Mouse (Mus musculus) embryonic fibroblast, embryonic 13.5 days (primary cell): Measurements from ENCODE around the gene Rpap1. TPM values are rescaled to one million over a fixed set of nuclear protein-coding genes. Genes with fewer than 3 reads are reported as not detected.

ENCODE experiments used
- H3K27ac ChIP-seq: 2 replicates; pipeline ENCODE4 v1.5.1; 2012; ENCODE audit warnings: low read length, control low read depth, inconsistent platforms; ENCODE audit not compliant: insufficient read depth
- H3K4me1 ChIP-seq: 2 replicates; pipeline ENCODE4 v1.6.1; 2011; ENCODE audit warnings: low read length; ENCODE audit not compliant: control insufficient read depth, insufficient read depth
- H3K4me3 ChIP-seq: 2 replicates; pipeline ENCODE4 v1.5.1; 2011; ENCODE audit warnings: mild to moderate bottlenecking, control low read depth, low read length; ENCODE audit not compliant: insufficient read depth
- CTCF ChIP-seq: IDR thresholded peaks from 2 replicates; pipeline ENCODE4 v1.5.1; 2011; ENCODE audit warnings: mild to moderate bottlenecking, control low read depth, low read length, moderate library complexity, borderline replicate concordance; ENCODE audit not compliant: insufficient read depth
- POLR2A ChIP-seq: IDR thresholded peaks from 2 replicates; pipeline ENCODE4 v1.6.1; 2011; ENCODE audit warnings: low read depth, mild to moderate bottlenecking, control low read depth, low read length, moderate library complexity
- polyA plus RNA-seq: library from polyadenylated mRNA; stranded (reverse); fragments of >200 nt; gene quantifications from 2 replicates; pipeline ENCODE4 v1.2.4, GENCODE M21; 2011; ENCODE audit warnings: low read depth; ENCODE audit not compliant: missing spikeins, insufficient read length

Rpap1 gene
- polyA plus RNA-seq, 1 experiment = 12.2 TPM

GRCm38 (mm10) chr2:119808881-119809280 is 21.5 kb upstream of the Rpap1 start:
- Histone ChIP-seq H3K4me1 (0 out of 2 replicates have a peak, but pooled peaks cover 2% of the 10 kb centered on the region), H3K4me3 (no peak overlapping the region), H3K27ac (no peak overlapping the region)
- TF ChIP-seq CTCF (no peak), POLR2A (no peak)

- TF ChIP-seq CTCF = no peak
- no peak for TF ChIP-seq POLR2A
- Histone ChIP-seq H3K27ac (no peak overlapping the region), H3K4me1 (0 out of 2 replicates have a peak, but pooled peaks cover 4% of the 10 kb centered on the region)
Measured at GRCm38 (mm10) chr2:119808438-119808837, 21.1 kb upstream of the Rpap1 start.

DNA sequence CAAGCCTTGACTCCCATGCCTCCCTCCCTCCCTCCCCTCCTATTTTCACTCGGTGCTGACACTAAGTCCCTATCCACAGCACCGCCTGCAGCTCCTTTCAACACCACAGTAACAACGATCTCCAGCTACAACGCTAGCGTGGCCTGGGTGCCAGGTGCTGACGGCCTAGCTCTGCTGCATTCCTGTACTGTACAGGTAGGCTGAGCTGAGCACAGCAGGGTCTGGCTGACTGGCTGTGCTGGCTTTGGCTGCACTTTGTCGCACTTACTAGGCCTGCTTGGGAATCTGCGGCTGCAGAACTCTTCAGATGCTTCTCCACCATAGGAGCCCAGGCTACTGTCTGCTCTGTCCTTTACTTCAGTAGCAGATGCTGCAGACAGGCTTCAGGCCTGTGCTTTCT is 18.2 kb upstream of the Rpap1 start:
- no peak for TF ChIP-seq POLR2A
- no peak overlapping the region for H3K27ac ChIP-seq
- H3K4me3 ChIP-seq = no peak overlapping the region
- peaks cover 8% of the 10 kb centered on the region; the same call in 1 of the 2 replicates for H3K4me1 ChIP-seq

More at GRCm38 (mm10) chr2:119808438-119808837, 21.1 kb upstream of the Rpap1 start:
- H3K4me3 ChIP-seq = no peak overlapping the region

GRCm38 (mm10) chr2:119804776-119805175 is 17.4 kb upstream of the Rpap1 start:
- TF ChIP-seq POLR2A = no peak
- TF ChIP-seq CTCF = no peak
- Histone ChIP-seq H3K4me1 (peaks cover 8% of the 10 kb centered on the region; the same call in 1 of the 2 replicates), H3K4me3 (no peak overlapping the region), H3K27ac (no peak overlapping the region)

- Histone ChIP-seq H3K4me1 (peaks cover 8% of the 10 kb centered on the region; the same call in 1 of the 2 replicates), H3K4me3 (no peak overlapping the region), H3K27ac (no peak overlapping the region)
- TF ChIP-seq POLR2A = no peak
- no peak for TF ChIP-seq CTCF
Measured at GRCm38 (mm10) chr2:119804275-119804628, 16.9 kb upstream of the Rpap1 start.

- Histone ChIP-seq H3K4me1 (peaks cover 8% of the 10 kb centered on the region; the same call in 1 of the 2 replicates), H3K4me3 (no peak overlapping the region), H3K27ac (no peak overlapping the region)
- TF ChIP-seq CTCF (no peak), POLR2A (no peak)
Measured at GRCm38 (mm10) chr2:119803618-119804274, 16.4 kb upstream of the Rpap1 start.

- peaks cover 8% of the 10 kb centered on the region; the same call in 1 of the 2 replicates for H3K4me1 ChIP-seq
- no peak overlapping the region for H3K27ac ChIP-seq
- no peak overlapping the region for H3K4me3 ChIP-seq
- TF ChIP-seq POLR2A = no peak
- TF ChIP-seq CTCF = no peak
Measured at GRCm38 (mm10) chr2:119802767-119803617, 15.7 kb upstream of the Rpap1 start.

GRCm38 (mm10) chr2:119800876-119801846 is 13.8 kb upstream of the Rpap1 start:
- H3K27ac ChIP-seq = no peak overlapping the region
- H3K4me1 ChIP-seq = peaks cover 8% of the 10 kb centered on the region; the same call in 1 of the 2 replicates
- 0 out of 2 replicates have a peak overlapping the region, but pooled peaks have one; percentile 65 for H3K4me3 ChIP-seq
- TF ChIP-seq CTCF (no peak), POLR2A (no peak)

GRCm38 (mm10) chr2:119799961-119800550 is 12.7 kb upstream of the Rpap1 start:
- peaks cover 8% of the 10 kb centered on the region; the same call in 1 of the 2 replicates for H3K4me1 ChIP-seq
- TF ChIP-seq CTCF (no peak), POLR2A (no peak)
- H3K4me3 ChIP-seq = peak overlapping the region; percentile 65
- no peak overlapping the region for H3K27ac ChIP-seq
